Mouse (Mus musculus): ENCODE data around the gene Dnajc16.
A peak's percentile ranks its signal among the peaks of the same experiment; 100 is the strongest.

The Dnajc16 gene

GRCm38 (mm10) chr4:141736856-141737255, 53.9 kb downstream of the Dnajc16 start:
- TF ChIP-seq POU5F1 (IDR thresholded peaks at IDR 0.05; ENCODE audit: borderline replicate concordance, low read length) = no peak
- TF ChIP-seq CTCF (conservative IDR thresholded peaks at IDR 0.05; ENCODE audit: low read length) = no peak
- TF ChIP-seq NANOG (IDR thresholded peaks at IDR 0.05; ENCODE audit: borderline replicate concordance, low read length) = no peak
- Histone ChIP-seq H3K27me3 (ENCODE audit: insufficient read depth, low read length) (no peaks in the 10 kb centered on the region), H3K9me3 (ENCODE audit: low read length) (no peaks in the 10 kb centered on the region), H3K36me3 (ENCODE audit: insufficient read depth, low read length) (no peaks in the 10 kb centered on the region), H3K4me3 (replicated peaks; ENCODE audit: low read length) (no peak overlapping the region), H3K4me1 (replicated peaks; ENCODE audit: low read depth, low read length) (peaks cover 31% of the 10 kb centered on the region)

GRCm38 (mm10) chr4:141735206-141735560, 55.5 kb downstream of the Dnajc16 start:
- H3K27me3 ChIP-seq (ENCODE audit: insufficient read depth, low read length) = no peaks in the 10 kb centered on the region
- H3K4me1 ChIP-seq (replicated peaks; ENCODE audit: low read depth, low read length) = peaks cover 37% of the 10 kb centered on the region
- no peak for TF ChIP-seq POU5F1 (IDR thresholded peaks at IDR 0.05; ENCODE audit: borderline replicate concordance, low read length)
- no peak for TF ChIP-seq NANOG (IDR thresholded peaks at IDR 0.05; ENCODE audit: borderline replicate concordance, low read length)
- TF ChIP-seq CTCF (conservative IDR thresholded peaks at IDR 0.05; ENCODE audit: low read length) = no peak
- no peaks in the 10 kb centered on the region for H3K9me3 ChIP-seq (ENCODE audit: low read length)
- peak overlapping the region; percentile 72 for H3K4me3 ChIP-seq (replicated peaks; ENCODE audit: low read length)
- no peaks in the 10 kb centered on the region for H3K36me3 ChIP-seq (ENCODE audit: insufficient read depth, low read length)

GRCm38 (mm10) chr4:141734446-141735205, 56.1 kb downstream of the Dnajc16 start:
- TF ChIP-seq NANOG (IDR thresholded peaks at IDR 0.05; ENCODE audit: borderline replicate concordance, low read length) (no peak), POU5F1 (IDR thresholded peaks at IDR 0.05; ENCODE audit: borderline replicate concordance, low read length) (no peak), CTCF (conservative IDR thresholded peaks at IDR 0.05; ENCODE audit: low read length) (no peak)
- peak overlapping the region; percentile 72 for H3K4me3 ChIP-seq (replicated peaks; ENCODE audit: low read length)
- H3K36me3 ChIP-seq (ENCODE audit: insufficient read depth, low read length) = no peaks in the 10 kb centered on the region
- no peaks in the 10 kb centered on the region for H3K9me3 ChIP-seq (ENCODE audit: low read length)
- peaks cover 39% of the 10 kb centered on the region for H3K4me1 ChIP-seq (replicated peaks; ENCODE audit: low read depth, low read length)
- no peaks in the 10 kb centered on the region for H3K27me3 ChIP-seq (ENCODE audit: insufficient read depth, low read length)

- H3K9me3 ChIP-seq (ENCODE audit: low read length) = no peaks in the 10 kb centered on the region
- TF ChIP-seq POU5F1 (IDR thresholded peaks at IDR 0.05; ENCODE audit: borderline replicate concordance, low read length) = no peak
- no peak for TF ChIP-seq NANOG (IDR thresholded peaks at IDR 0.05; ENCODE audit: borderline replicate concordance, low read length)
- no peak for TF ChIP-seq CTCF (conservative IDR thresholded peaks at IDR 0.05; ENCODE audit: low read length)
- no peak overlapping the region for H3K4me3 ChIP-seq (replicated peaks; ENCODE audit: low read length)
- H3K4me1 ChIP-seq (replicated peaks; ENCODE audit: low read depth, low read length) = peaks cover 39% of the 10 kb centered on the region
- no peaks in the 10 kb centered on the region for H3K36me3 ChIP-seq (ENCODE audit: insufficient read depth, low read length)
- peaks cover 9% of the 10 kb centered on the region; the same call in 1 of the 2 replicates for H3K27me3 ChIP-seq (ENCODE audit: insufficient read depth, low read length)
These were observed 59.0 kb downstream of the Dnajc16 start for GRCm38 (mm10) chr4:141731766-141732165.

DNA sequence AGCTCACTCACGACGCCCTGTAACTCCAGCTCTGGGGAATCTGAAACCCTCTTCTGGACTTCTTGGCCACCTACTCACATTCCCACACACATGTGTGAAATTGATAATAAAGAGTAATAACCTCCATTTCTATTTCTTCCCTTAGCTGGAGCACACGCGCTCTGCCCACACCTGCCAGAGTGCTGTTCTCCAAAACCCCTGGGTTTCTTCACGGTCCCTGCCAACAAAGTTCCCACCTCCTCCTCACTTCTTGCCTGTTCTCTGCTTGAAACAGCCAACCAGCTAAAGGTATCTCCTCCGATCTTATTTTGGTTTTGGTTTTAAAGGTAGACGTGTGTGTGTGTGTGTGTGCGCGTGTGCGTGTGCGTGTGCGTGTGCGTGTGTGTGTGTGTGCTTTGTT, 60.3 kb downstream of the Dnajc16 start:
- H3K36me3 ChIP-seq (ENCODE audit: insufficient read depth, low read length) = no peaks in the 10 kb centered on the region
- 0 out of 2 replicates have a peak overlapping the region, but pooled peaks have one; percentile 39 for H3K4me3 ChIP-seq (replicated peaks; ENCODE audit: low read length)
- H3K9me3 ChIP-seq (ENCODE audit: low read length) = no peaks in the 10 kb centered on the region
- H3K4me1 ChIP-seq (replicated peaks; ENCODE audit: low read depth, low read length) = peaks cover 38% of the 10 kb centered on the region
- H3K27me3 ChIP-seq (ENCODE audit: insufficient read depth, low read length) = peaks cover 9% of the 10 kb centered on the region; the same call in 1 of the 2 replicates
- no peak for TF ChIP-seq CTCF (conservative IDR thresholded peaks at IDR 0.05; ENCODE audit: low read length)
- no peak for TF ChIP-seq NANOG (IDR thresholded peaks at IDR 0.05; ENCODE audit: borderline replicate concordance, low read length)
- no peak for TF ChIP-seq POU5F1 (IDR thresholded peaks at IDR 0.05; ENCODE audit: borderline replicate concordance, low read length)

- Histone ChIP-seq H3K4me1 (replicated peaks; ENCODE audit: low read depth, low read length) (peaks cover 39% of the 10 kb centered on the region), H3K4me3 (replicated peaks; ENCODE audit: low read length) (no peak overlapping the region), H3K36me3 (ENCODE audit: insufficient read depth, low read length) (no peaks in the 10 kb centered on the region), H3K27me3 (ENCODE audit: insufficient read depth, low read length) (peaks cover 9% of the 10 kb centered on the region; the same call in 1 of the 2 replicates), H3K9me3 (ENCODE audit: low read length) (no peaks in the 10 kb centered on the region)
- TF ChIP-seq NANOG (IDR thresholded peaks at IDR 0.05; ENCODE audit: borderline replicate concordance, low read length) = no peak
- no peak for TF ChIP-seq CTCF (conservative IDR thresholded peaks at IDR 0.05; ENCODE audit: low read length)
- no peak for TF ChIP-seq POU5F1 (IDR thresholded peaks at IDR 0.05; ENCODE audit: borderline replicate concordance, low read length)
These were observed 61.5 kb downstream of the Dnajc16 start for GRCm38 (mm10) chr4:141729266-141729665.

- H3K9me3 ChIP-seq (ENCODE audit: low read length) = no peaks in the 10 kb centered on the region
- no peak overlapping the region for H3K4me3 ChIP-seq (replicated peaks; ENCODE audit: low read length)
- no peak for TF ChIP-seq NANOG (IDR thresholded peaks at IDR 0.05; ENCODE audit: borderline replicate concordance, low read length)
- no peak for TF ChIP-seq CTCF (conservative IDR thresholded peaks at IDR 0.05; ENCODE audit: low read length)
- no peak for TF ChIP-seq POU5F1 (IDR thresholded peaks at IDR 0.05; ENCODE audit: borderline replicate concordance, low read length)
- peaks cover 9% of the 10 kb centered on the region; the same call in 1 of the 2 replicates for H3K27me3 ChIP-seq (ENCODE audit: insufficient read depth, low read length)
- H3K4me1 ChIP-seq (replicated peaks; ENCODE audit: low read depth, low read length) = peaks cover 42% of the 10 kb centered on the region
- peaks cover 13% of the 10 kb centered on the region for H3K36me3 ChIP-seq (ENCODE audit: insufficient read depth, low read length)
These were observed 65.0 kb downstream of the Dnajc16 start for GRCm38 (mm10) chr4:141725738-141726137.

- no peak overlapping the region for H3K4me3 ChIP-seq (replicated peaks; ENCODE audit: low read length)
- TF ChIP-seq NANOG (IDR thresholded peaks at IDR 0.05; ENCODE audit: borderline replicate concordance, low read length) (no peak), POU5F1 (IDR thresholded peaks at IDR 0.05; ENCODE audit: borderline replicate concordance, low read length) (no peak), CTCF (conservative IDR thresholded peaks at IDR 0.05; ENCODE audit: low read length) (no peak)
- peaks cover 43% of the 10 kb centered on the region for H3K4me1 ChIP-seq (replicated peaks; ENCODE audit: low read depth, low read length)
- H3K9me3 ChIP-seq (ENCODE audit: low read length) = no peaks in the 10 kb centered on the region
- peaks cover 9% of the 10 kb centered on the region; the same call in 1 of the 2 replicates for H3K27me3 ChIP-seq (ENCODE audit: insufficient read depth, low read length)
- H3K36me3 ChIP-seq (ENCODE audit: insufficient read depth, low read length) = peaks cover 17% of the 10 kb centered on the region
These were observed 65.5 kb downstream of the Dnajc16 start for GRCm38 (mm10) chr4:141725277-141725676.

All from E14TG2a.4 (cell line).